Mouse (Mus musculus) embryonic facial prominence, embryonic 12.5 days (tissue): ENCODE measurements at regions not wholly inside any gene's neighbourhood (a gene's known extent, or its start where the extent isn't known, plus 50 kb on each side); places are given as distances from the start of the nearest gene placed in this dataset.
A peak's percentile ranks its signal among the peaks of the same experiment; 100 is the strongest.
"Not testable (repeated sequence)": the region's sequence is repeated elsewhere in the genome, so short reads cannot be mapped to it uniquely, and the experiment has no call there.

Source experiments
- ATAC-seq: fragments of 200-750 bp; cut with Nextera tagmentation; 2 replicates; pipeline ENCODE4 v1.8.0; 2017; ENCODE audit not compliant: insufficient number of reproducible peaks, insufficient read depth, low FRiP score, low TSS enrichment
- H3K27ac ChIP-seq: fragments of 300-500 bp; sonication (generic); 2 replicates; pipeline ENCODE4 v1.5.1; 2016; ENCODE audit warnings: mild to moderate bottlenecking
- H3K27me3 ChIP-seq: fragments of 300-500 bp; sonication (generic); 2 replicates; pipeline ENCODE4 v1.6.1; 2016; ENCODE audit warnings: mild to moderate bottlenecking, moderate library complexity
- H3K36me3 ChIP-seq: fragments of 300-500 bp; sonication (generic); 2 replicates; pipeline ENCODE4 v1.6.1; 2016; ENCODE audit warnings: mild to moderate bottlenecking
- H3K4me1 ChIP-seq: fragments of 300-500 bp; sonication (generic); 2 replicates; pipeline ENCODE4 v1.6.1; 2016
- H3K4me2 ChIP-seq: fragments of 300-500 bp; sonication (generic); replicated peaks from 2 replicates; pipeline ENCODE4 v1.6.1; 2016; ENCODE audit warnings: mild to moderate bottlenecking, moderate library complexity
- H3K4me3 ChIP-seq: fragments of 300-500 bp; sonication (generic); 2 replicates; pipeline ENCODE4 v1.5.1; 2016; ENCODE audit warnings: mild to moderate bottlenecking
- H3K9ac ChIP-seq: fragments of 300-500 bp; sonication (generic); 2 replicates; pipeline ENCODE4 v1.6.1; 2016; ENCODE audit warnings: mild to moderate bottlenecking, moderate library complexity
- H3K9me3 ChIP-seq: fragments of 300-500 bp; sonication (generic); 2 replicates; pipeline ENCODE4 v1.6.1; 2016; ENCODE audit warnings: mild to moderate bottlenecking, moderate library complexity
- WGBS: fragments of 180-500 bp; shearing (Covaris S2); methylation state at CpG from one replicate; pipeline ENCODE4 v1.1.7; 2016; 5-methylcytosine and 5-hydroxymethylcytosine counted together

- ATAC-seq, H3K27me3 ChIP-seq, H3K9ac ChIP-seq, H3K4me1 ChIP-seq, H3K4me3 ChIP-seq, H3K36me3 ChIP-seq, H3K4me2 ChIP-seq, H3K27ac ChIP-seq: not testable (repeated sequence)
- H3K9me3 ChIP-seq = peaks cover 18% of the 10 kb centered on the region
- WGBS = 22% methylated on average over 11 of the region's 11 CpGs
These were observed 140.9 kb upstream of the Cts3 start for GRCm38 (mm10) chr13:61710823-61711222.

GRCm38 (mm10) chr13:61665729-61666128 lies 95.8 kb upstream of the Cts3 start:
- Histone ChIP-seq H3K27me3 (0 out of 2 replicates have a peak, but pooled peaks cover 3% of the 10 kb centered on the region), H3K4me1 (no peaks in the 10 kb centered on the region), H3K36me3 (no peaks in the 10 kb centered on the region), H3K27ac (no peak overlapping the region), H3K4me3 (no peak overlapping the region), H3K4me2 (0 out of 2 replicates have a peak overlapping the region, but pooled peaks have one; percentile 13), H3K9ac (no peak overlapping the region), H3K9me3 (0 out of 2 replicates have a peak, but pooled peaks cover 2% of the 10 kb centered on the region)
- ATAC-seq = no peak
- WGBS = 10% methylated on average over 46 of the region's 46 CpGs
